Mouse (Mus musculus): Measurements from ENCODE around the gene Nme1. TPM values are rescaled to one million over a fixed set of nuclear protein-coding genes. Genes with fewer than 3 reads are reported as not detected.
"Not testable (repeated sequence)": the region's sequence is repeated elsewhere in the genome, so short reads cannot be mapped to it uniquely, and the experiment has no call there.

Gene Nme1
- polyA plus RNA-seq, 1 experiment from 2014 or later = 315 TPM

- Histone ChIP-seq H3K4me3 (ENCODE audit: low read depth, low read length) (no peak overlapping the region), H3K27ac (ENCODE audit: low read depth, low read length) (no peak overlapping the region), H3K4me1 (replicated peaks; ENCODE audit: control insufficient read depth, insufficient read depth, low read length) (no peaks in the 10 kb centered on the region), H3K9me3 (ENCODE audit: control insufficient read depth, low read length) (no peaks in the 10 kb centered on the region), H3K27me3 (replicated peaks; ENCODE audit: control insufficient read depth, insufficient read depth, low read length) (no peaks in the 10 kb centered on the region), H3K36me3 (ENCODE audit: control insufficient read depth, insufficient read depth, low read length) (peaks cover 7% of the 10 kb centered on the region), H3K4me2 (no peak overlapping the region), H3K9ac (ENCODE audit: low read depth, low read length) (no peak overlapping the region)
- DNase-seq (ENCODE audit: low spot score) = no peak
- 47% methylated on average over 2 of the region's 2 CpGs for WGBS
- ATAC-seq (replicated peaks; ENCODE audit: low FRiP score) = no peak
Measured at GRCm38 (mm10) chr11:93940906-93941305, 27.4 kb downstream of the Nme1 start.

- H3K9me3 ChIP-seq (ENCODE audit: control insufficient read depth, low read length) = no peaks in the 10 kb centered on the region
- ATAC-seq (replicated peaks; ENCODE audit: low FRiP score) (no peak), DNase-seq (ENCODE audit: low spot score) (no peak)
- H3K36me3 ChIP-seq (ENCODE audit: control insufficient read depth, insufficient read depth, low read length) = peaks cover 26% of the 10 kb centered on the region
- H3K4me1 ChIP-seq (replicated peaks; ENCODE audit: control insufficient read depth, insufficient read depth, low read length) = no peaks in the 10 kb centered on the region
- no peak overlapping the region for H3K9ac ChIP-seq (ENCODE audit: low read depth, low read length)
- no peak overlapping the region for H3K4me2 ChIP-seq
- no peaks in the 10 kb centered on the region for H3K27me3 ChIP-seq (replicated peaks; ENCODE audit: control insufficient read depth, insufficient read depth, low read length)
- no peak overlapping the region for H3K4me3 ChIP-seq (ENCODE audit: low read depth, low read length)
- H3K27ac ChIP-seq (ENCODE audit: low read depth, low read length) = no peak overlapping the region
Measured at GRCm38 (mm10) chr11:93929106-93929505, 39.2 kb downstream of the Nme1 start.

- H3K9me3 ChIP-seq (ENCODE audit: control insufficient read depth, low read length); H3K9ac ChIP-seq (ENCODE audit: low read depth, low read length); H3K4me1 ChIP-seq (replicated peaks; ENCODE audit: control insufficient read depth, insufficient read depth, low read length); H3K4me3 ChIP-seq (ENCODE audit: low read depth, low read length); H3K27ac ChIP-seq (ENCODE audit: low read depth, low read length); H3K4me2 ChIP-seq; DNase-seq (ENCODE audit: low spot score); H3K27me3 ChIP-seq (replicated peaks; ENCODE audit: control insufficient read depth, insufficient read depth, low read length); ATAC-seq (replicated peaks; ENCODE audit: low FRiP score): not testable (repeated sequence)
- H3K36me3 ChIP-seq (ENCODE audit: control insufficient read depth, insufficient read depth, low read length) = peaks cover 20% of the 10 kb centered on the region
- WGBS = 85% methylated on average over 2 of the region's 2 CpGs
Measured at GRCm38 (mm10) chr11:93915019-93915418, 53.3 kb downstream of the Nme1 start.

- no peak overlapping the region for H3K27ac ChIP-seq (ENCODE audit: low read depth, low read length)
- H3K4me1 ChIP-seq (replicated peaks; ENCODE audit: control insufficient read depth, insufficient read depth, low read length) = no peaks in the 10 kb centered on the region
- peaks cover 23% of the 10 kb centered on the region for H3K36me3 ChIP-seq (ENCODE audit: control insufficient read depth, insufficient read depth, low read length)
- DNase-seq (ENCODE audit: low spot score) (no peak), ATAC-seq (replicated peaks; ENCODE audit: low FRiP score) (no peak)
- no peak overlapping the region for H3K4me3 ChIP-seq (ENCODE audit: low read depth, low read length)
- H3K9me3 ChIP-seq (ENCODE audit: control insufficient read depth, low read length) = no peaks in the 10 kb centered on the region
- H3K4me2 ChIP-seq = no peak overlapping the region
- H3K27me3 ChIP-seq (replicated peaks; ENCODE audit: control insufficient read depth, insufficient read depth, low read length) = no peaks in the 10 kb centered on the region
- WGBS = 91% methylated on average over 3 of the region's 3 CpGs
- no peak overlapping the region for H3K9ac ChIP-seq (ENCODE audit: low read depth, low read length)
Measured at GRCm38 (mm10) chr11:93911603-93912002, 56.7 kb downstream of the Nme1 start.

DNA sequence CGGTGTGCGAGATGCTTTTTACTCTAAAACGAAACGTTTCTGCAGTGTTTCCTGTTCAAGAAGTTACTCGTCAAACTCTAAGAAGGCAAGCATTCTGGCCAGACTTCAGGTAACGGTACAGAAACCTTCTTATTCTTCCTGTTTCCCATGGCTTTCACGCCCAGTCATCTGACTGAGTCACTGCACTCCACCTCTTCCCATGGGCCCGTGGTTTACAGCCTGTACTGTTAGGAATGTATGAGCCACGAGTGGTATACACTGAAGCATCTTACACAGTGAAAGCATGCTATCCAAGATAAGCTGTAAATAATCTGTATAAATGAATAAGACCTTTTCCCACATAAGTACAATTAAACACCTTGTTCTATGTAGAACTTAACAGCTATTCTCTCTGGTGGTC lies 59.5 kb downstream of the Nme1 start:
- no peak overlapping the region for H3K27ac ChIP-seq (ENCODE audit: low read depth, low read length)
- no peaks in the 10 kb centered on the region for H3K4me1 ChIP-seq (replicated peaks; ENCODE audit: control insufficient read depth, insufficient read depth, low read length)
- 82% methylated on average over 9 of the region's 9 CpGs for WGBS
- no peak overlapping the region for H3K4me2 ChIP-seq
- no peaks in the 10 kb centered on the region for H3K9me3 ChIP-seq (ENCODE audit: control insufficient read depth, low read length)
- H3K36me3 ChIP-seq (ENCODE audit: control insufficient read depth, insufficient read depth, low read length) = peaks cover 27% of the 10 kb centered on the region
- ATAC-seq (replicated peaks; ENCODE audit: low FRiP score) = no peak
- DNase-seq (ENCODE audit: low spot score) = no peak
- H3K9ac ChIP-seq (ENCODE audit: low read depth, low read length) = no peak overlapping the region
- H3K27me3 ChIP-seq (replicated peaks; ENCODE audit: control insufficient read depth, insufficient read depth, low read length) = no peaks in the 10 kb centered on the region
- H3K4me3 ChIP-seq (ENCODE audit: low read depth, low read length) = no peak overlapping the region

GRCm38 (mm10) chr11:93907839-93908238 lies 60.5 kb downstream of the Nme1 start:
- no peaks in the 10 kb centered on the region for H3K4me1 ChIP-seq (replicated peaks; ENCODE audit: control insufficient read depth, insufficient read depth, low read length)

More at GRCm38 (mm10) chr11:93907839-93908238, 60.5 kb downstream of the Nme1 start:
- no peak overlapping the region for H3K4me2 ChIP-seq
- H3K27me3 ChIP-seq (replicated peaks; ENCODE audit: control insufficient read depth, insufficient read depth, low read length) = no peaks in the 10 kb centered on the region
- H3K4me3 ChIP-seq (ENCODE audit: low read depth, low read length) = no peak overlapping the region
- peaks cover 25% of the 10 kb centered on the region for H3K36me3 ChIP-seq (ENCODE audit: control insufficient read depth, insufficient read depth, low read length)
- H3K9ac ChIP-seq (ENCODE audit: low read depth, low read length) = no peak overlapping the region
- ATAC-seq (replicated peaks; ENCODE audit: low FRiP score) = no peak
- DNase-seq (ENCODE audit: low spot score) = no peak
- no peaks in the 10 kb centered on the region for H3K9me3 ChIP-seq (ENCODE audit: control insufficient read depth, low read length)
- WGBS = 83% methylated on average over 3 of the region's 3 CpGs
- H3K27ac ChIP-seq (ENCODE audit: low read depth, low read length) = no peak overlapping the region

Other genes with a start within 250 kb of the Nme1 start
- gene Utp18, start 82.8 kb downstream of the Nme1 start, polyA plus RNA-seq (2014; fragmentation: Nextera tagmentation; extraction: Ambion mirVana) = 42.7 and 46.7 TPM in 2 replicates
- gene Mbtd1, start 82.7 kb downstream of the Nme1 start, polyA plus RNA-seq (2014; fragmentation: Nextera tagmentation; extraction: Ambion mirVana) = 17.4 and 19.3 TPM in 2 replicates
- 112 and 142 TPM in 2 replicates for gene Nme2, start 12.3 kb downstream of the Nme1 start, polyA plus RNA-seq (2014; fragmentation: Nextera tagmentation; extraction: Ambion mirVana)
- 393 TPM in 2 replicates for gene Gm20390, start 228 bp downstream of the Nme1 start, polyA plus RNA-seq (2014; fragmentation: Nextera tagmentation; extraction: Ambion mirVana)
- 19.5 and 24.6 TPM in 2 replicates for gene Spag9, start 27.6 kb upstream of the Nme1 start, polyA plus RNA-seq (2014; fragmentation: Nextera tagmentation; extraction: Ambion mirVana)
- 18.4 and 18.6 TPM in 2 replicates for gene Tob1, start 242.9 kb upstream of the Nme1 start, polyA plus RNA-seq (2014; fragmentation: Nextera tagmentation; extraction: Ambion mirVana)